Mouse (Mus musculus): ENCODE measurements at regions not wholly inside any gene's neighbourhood (a gene's known extent, or its start where the extent isn't known, plus 50 kb on each side); places are given as distances from the start of the nearest gene placed in this dataset.

- Histone ChIP-seq H3K36me3 (ENCODE audit: control insufficient read depth, insufficient read depth, low read length, poor library complexity, severe bottlenecking) (no peaks in the 10 kb centered on the region), H3K9ac (ENCODE audit: insufficient read depth, low read depth, low read length, poor library complexity, severe bottlenecking) (no peak overlapping the region), H3K9me3 (ENCODE audit: control insufficient read depth, insufficient read depth, low read depth, low read length) (no peaks in the 10 kb centered on the region), H3K4me1 (ENCODE audit: control insufficient read depth in 2 of 2, insufficient read depth in 2 of 2, low read length in 2 of 2, poor library complexity in 1 of 2) (no peaks in the 10 kb centered on the region), H3K27ac (ENCODE audit: insufficient read depth, low read depth, low read length, poor library complexity, severe bottlenecking) (no peak overlapping the region), H3K4me3 (ENCODE audit: insufficient read depth in 1 of 2, low read depth in 1 of 2, low read length in 2 of 2, poor library complexity in 1 of 2, severe bottlenecking in 1 of 2) (no peak overlapping the region)
- DNase-seq (ENCODE audit: low read depth, low spot score): no peak
- TF ChIP-seq ZC3H11A (IDR thresholded peaks at IDR 0.05; ENCODE audit: borderline replicate concordance, low read depth, low read length) (no peak), CHD2 (IDR thresholded peaks at IDR 0.05; ENCODE audit: low read depth, low read length) (no peak), HCFC1 (IDR thresholded peaks at IDR 0.05; ENCODE audit: borderline replicate concordance, insufficient read depth, low read length) (no peak), ZNF384 (IDR thresholded peaks at IDR 0.05; ENCODE audit: low read depth, low read length) (no peak), MAFK (IDR thresholded peaks at IDR 0.05; ENCODE audit: insufficient read depth, low read depth, low read length) (no peak)
- in situ Hi-C loops (cut with MboI; ENCODE audit: low sequenced_read_pairs in 2 of 2, unreplicated experiment in 2 of 2): no loop called here
Measured at GRCm38 (mm10) chr8:30735740-30736139, 2692.8 kb upstream of the 5930422O12Rik start.

- H3K4me1 ChIP-seq (ENCODE audit: control insufficient read depth in 2 of 2, insufficient read depth in 2 of 2, low read length in 2 of 2, poor library complexity in 1 of 2): no peaks in the 10 kb centered on the region
- in situ Hi-C loops (cut with MboI; ENCODE audit: low sequenced_read_pairs in 2 of 2, unreplicated experiment in 2 of 2): no loop called here
- no peak overlapping the region for H3K4me3 ChIP-seq (ENCODE audit: insufficient read depth in 1 of 2, low read depth in 1 of 2, low read length in 2 of 2, poor library complexity in 1 of 2, severe bottlenecking in 1 of 2)
- DNase-seq (ENCODE audit: low read depth, low spot score): no peak
- no peak overlapping the region for H3K9ac ChIP-seq (ENCODE audit: insufficient read depth, low read depth, low read length, poor library complexity, severe bottlenecking)
- H3K36me3 ChIP-seq (ENCODE audit: control insufficient read depth, insufficient read depth, low read length, poor library complexity, severe bottlenecking): no peaks in the 10 kb centered on the region
- H3K27ac ChIP-seq (ENCODE audit: insufficient read depth, low read depth, low read length, poor library complexity, severe bottlenecking): no peak overlapping the region
- H3K9me3 ChIP-seq (ENCODE audit: control insufficient read depth, insufficient read depth, low read depth, low read length): peaks cover 6% of the 10 kb centered on the region; the same call in 1 of the 2 replicates
- TF ChIP-seq CHD2 (IDR thresholded peaks at IDR 0.05; ENCODE audit: low read depth, low read length): no peak
- no peak for TF ChIP-seq ZC3H11A (IDR thresholded peaks at IDR 0.05; ENCODE audit: borderline replicate concordance, low read depth, low read length)
- no peak for TF ChIP-seq HCFC1 (IDR thresholded peaks at IDR 0.05; ENCODE audit: borderline replicate concordance, insufficient read depth, low read length)
Measured at GRCm38 (mm10) chr8:30746874-30747273, 2681.6 kb upstream of the 5930422O12Rik start.
